Mouse (Mus musculus): ENCODE results near the gene Eif4b. TPM values are rescaled to one million over a fixed set of nuclear protein-coding genes. Genes with fewer than 3 reads are reported as not detected.

Eif4b gene
- total and polyA plus RNA-seq, 3 experiments: 536 to 652 (median 555) TPM

DNA sequence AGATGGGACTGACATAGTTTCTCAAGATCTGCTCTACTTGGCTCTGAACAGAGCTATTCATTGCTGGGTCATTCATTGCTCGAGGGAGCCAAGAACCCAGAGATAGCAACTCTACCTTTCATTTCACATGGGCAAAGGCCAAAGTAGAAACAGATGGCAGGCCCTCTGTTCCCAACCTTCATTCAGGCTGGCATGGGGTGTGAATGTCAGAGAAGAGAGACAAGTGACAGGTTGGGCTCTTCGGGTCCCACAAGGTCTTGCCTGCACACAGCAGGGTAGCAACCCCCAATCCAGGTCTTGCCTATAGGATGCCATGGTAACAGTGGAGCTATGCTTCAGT is 46.2 kb downstream of the Eif4b start:
- Histone ChIP-seq H3K27ac (ENCODE audit: insufficient read depth, low read depth) (no peak overlapping the region), H3K79me2 (replicated peaks; ENCODE audit: control insufficient read depth, extremely low read depth, insufficient read depth, poor library complexity, severe bottlenecking) (no peaks in the 10 kb centered on the region), H3K4me1 (ENCODE audit: control insufficient read depth in 1 of 2, insufficient read depth in 2 of 2) (no peaks in the 10 kb centered on the region), H3K36me3 (replicated peaks in 1 of 2; ENCODE audit: control insufficient read depth in 1 of 2, insufficient read depth in 1 of 2, low read length in 1 of 2) (peaks cover 59 to 88% of the 10 kb centered on the region in 2 experiments), H3K27me3 (replicated peaks) (no peaks in the 10 kb centered on the region), H3K9me3 (replicated peaks; ENCODE audit: low read length) (no peaks in the 10 kb centered on the region), H3K4me2 (ENCODE audit: insufficient read depth, low read depth, poor library complexity, severe bottlenecking) (no peak overlapping the region), H3K4me3 (replicated peaks in 1 of 3; ENCODE audit: low read depth in 2 of 3, low read length in 2 of 3, poor library complexity in 1 of 3) (no peak overlapping the region), H3K9ac (ENCODE audit: insufficient read depth, low read depth) (no peak overlapping the region)
- no peak for TF ChIP-seq RAD21 (IDR thresholded peaks at IDR 0.05; ENCODE audit: low read depth, low read length)
- no peak for TF ChIP-seq SMC3 (IDR thresholded peaks at IDR 0.05; ENCODE audit: low read depth, low read length)
- no peak for TF ChIP-seq TCF12 (IDR thresholded peaks at IDR 0.05; ENCODE audit: low read depth, low read length)
- TF ChIP-seq HCFC1 (IDR thresholded peaks at IDR 0.05; ENCODE audit: low read depth, low read length): no peak
- no peak for TF ChIP-seq ZMIZ1 (IDR thresholded peaks at IDR 0.05; ENCODE audit: low read depth, low read length)
- TF ChIP-seq JUND (conservative IDR thresholded peaks at IDR 0.05; ENCODE audit: low read depth, low read length): no peak
- TF ChIP-seq JUN (IDR thresholded peaks at IDR 0.05; ENCODE audit: insufficient read depth, low read depth, low read length): no peak
- dilution Hi-C loops (cut with MboI; ENCODE audit: extremely low pct_ligation_motif_present, extremely low pct_unique_long_range_greater_than_20kb, low sequenced_read_pairs) (no loop called here), in situ Hi-C loops (cut with MboI; ENCODE audit: low pct_ligation_motif_present, low pct_unique_long_range_greater_than_20kb, low sequenced_read_pairs) (no loop called here)
- no peak for DNase-seq (ENCODE audit: extremely low read depth)

GRCm38 (mm10) chr15:102120530-102120929 is 47.0 kb downstream of the Eif4b start:
- Histone ChIP-seq H3K79me2 (replicated peaks; ENCODE audit: control insufficient read depth, extremely low read depth, insufficient read depth, poor library complexity, severe bottlenecking) (no peaks in the 10 kb centered on the region), H3K4me2 (ENCODE audit: insufficient read depth, low read depth, poor library complexity, severe bottlenecking) (no peak overlapping the region), H3K4me3 (replicated peaks in 1 of 3; ENCODE audit: low read depth in 2 of 3, low read length in 2 of 3, poor library complexity in 1 of 3) (no peak overlapping the region), H3K27me3 (replicated peaks) (no peaks in the 10 kb centered on the region), H3K27ac (ENCODE audit: insufficient read depth, low read depth) (no peak overlapping the region), H3K9ac (ENCODE audit: insufficient read depth, low read depth) (no peak overlapping the region), H3K4me1 (ENCODE audit: control insufficient read depth in 1 of 2, insufficient read depth in 2 of 2) (no peaks in the 10 kb centered on the region), H3K9me3 (replicated peaks; ENCODE audit: low read length) (no peaks in the 10 kb centered on the region), H3K36me3 (replicated peaks in 1 of 2; ENCODE audit: control insufficient read depth in 1 of 2, insufficient read depth in 1 of 2, low read length in 1 of 2) (peaks cover 63 to 88% of the 10 kb centered on the region in 2 experiments)
- no peak for TF ChIP-seq POLR2AphosphoS2 (IDR thresholded peaks at IDR 0.05; ENCODE audit: low read depth, low read length)
- no peak for TF ChIP-seq BHLHE40 (IDR thresholded peaks at IDR 0.05; ENCODE audit: low read depth, low read length)
- TF ChIP-seq JUN (IDR thresholded peaks at IDR 0.05; ENCODE audit: insufficient read depth, low read depth, low read length): no peak
- no peak for TF ChIP-seq HCFC1 (IDR thresholded peaks at IDR 0.05; ENCODE audit: low read depth, low read length)
- TF ChIP-seq CTCF (conservative IDR thresholded peaks at IDR 0.05 in 1 of 2, IDR thresholded peaks at IDR 0.05 in 1 of 2; ENCODE audit: low read depth in 2 of 2, low read length in 2 of 2): no peak
- no peak for TF ChIP-seq RCOR1 (conservative IDR thresholded peaks at IDR 0.05; ENCODE audit: low read depth, low read length)
- TF ChIP-seq ZC3H11A (IDR thresholded peaks at IDR 0.05; ENCODE audit: low read depth, low read length): no peak
- no peak for TF ChIP-seq UBTF (IDR thresholded peaks at IDR 0.05; ENCODE audit: low read depth, low read length)
- TF ChIP-seq MYC (IDR thresholded peaks at IDR 0.05; ENCODE audit: low read depth, low read length): no peak
- TF ChIP-seq SIN3A (IDR thresholded peaks at IDR 0.05; ENCODE audit: low read length): no peak
- no peak for TF ChIP-seq ZNF384 (IDR thresholded peaks at IDR 0.05; ENCODE audit: low read depth, low read length)
- dilution Hi-C loops (cut with MboI; ENCODE audit: extremely low pct_ligation_motif_present, extremely low pct_unique_long_range_greater_than_20kb, low sequenced_read_pairs): no loop called here
- in situ Hi-C loops (cut with MboI; ENCODE audit: low pct_ligation_motif_present, low pct_unique_long_range_greater_than_20kb, low sequenced_read_pairs): no loop called here
- no peak for DNase-seq (ENCODE audit: extremely low read depth)
